Mouse (Mus musculus) heart, adult 2 months (tissue): ENCODE data around the gene Zmat1.
"Not testable (repeated sequence)": the region's sequence is repeated elsewhere in the genome, so short reads cannot be mapped to it uniquely, and the experiment has no call there.

Experiments used
- CTCF ChIP-seq: fragments of 200-600 bp; IDR thresholded peaks from 2 replicates; pipeline ENCODE4 v1.8.1; 2022; ENCODE audit warnings: antibody characterized with exemption, mild to moderate bottlenecking, moderate library complexity
- EP300 ChIP-seq: fragments of 200-500 bp; IDR thresholded peaks from 2 replicates; pipeline ENCODE4 v1.6.1; 2011; ENCODE audit warnings: low read depth, low read length, control low read depth; ENCODE audit not compliant: insufficient read depth
- POLR2A ChIP-seq: fragments of 200-500 bp; IDR thresholded peaks from 2 replicates; pipeline ENCODE4 v1.6.1; 2011; ENCODE audit warnings: mild to moderate bottlenecking, low read depth, low read length, control low read depth; ENCODE audit not compliant: insufficient read depth

DNA sequence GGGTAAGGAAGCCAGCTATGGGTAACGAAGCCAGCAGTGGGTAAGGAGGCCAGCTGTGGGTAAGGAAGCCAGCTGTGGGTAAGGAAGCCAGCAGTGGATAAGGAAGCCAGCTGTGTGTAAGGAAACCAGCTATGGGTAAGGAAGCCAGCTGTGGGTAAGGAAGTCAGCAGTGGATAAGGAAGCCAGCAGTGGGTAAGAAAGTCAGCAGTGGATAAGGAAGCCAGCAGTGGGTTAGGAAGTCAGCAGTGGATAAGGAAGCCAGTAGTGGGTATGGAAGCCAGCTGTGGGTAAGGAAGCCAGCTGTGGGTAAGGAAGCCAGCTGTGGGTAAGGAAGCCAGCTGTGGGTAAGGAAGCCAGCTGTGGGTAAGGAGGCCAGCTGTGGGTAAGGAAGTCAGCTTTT is 44.9 kb upstream of the Zmat1 start:
- TF ChIP-seq EP300, POLR2A, CTCF: not testable (repeated sequence)
